Comparison of ENCODE assay signal across 11 mouse cellular contexts in genomic region chr7:126083341-126083979, GRCm38 (mm10). TPM values are rescaled to one million over a fixed set of nuclear protein-coding genes. Genes with fewer than 3 reads are reported as not detected.
DNase-seq lines count a peak whose midpoint lies in the region; ATAC-seq lines count a peak whose summit lies in the region.
"Had no signal": no experiment of that assay in that cellular context is flagged by ENCODE, and none has a peak within 500 bp of the region (broad histone marks: within the 10 kb centered on the region; RNA-seq: fewer than 3 reads in every experiment).

No protein-coding gene starts in this region.

- no peak for DNase-seq in heart, embryonic 10.5 days (ENCODE audit: low spot score)
- peak; percentile 35 for DNase-seq in left cerebral cortex, postnatal 4 days
- no peak for DNase-seq in left cerebral cortex, postnatal 25 days (ENCODE audit: low spot score in 2 of 2)
- DNase-seq in 416B (ENCODE audit: low read depth), result peak; percentile 39
- peak; percentile 45 for DNase-seq in MN1 (ENCODE audit: low spot score)

- intact Hi-C loops in left cerebral cortex, postnatal 4 days (cut with DNase I), result loop anchor here (10.0 kb wide), 4 partner anchors 249 to 409 kb away; no protein-coding TSS in a partner anchor
- intact Hi-C loops in left cerebral cortex, postnatal 25 days (cut with DNase I), result loop anchor here (1.0 to 5.0 kb wide), 7 partner anchors 81 to 409 kb away; no protein-coding TSS in a partner anchor

- peaks cover 48% of the 10 kb centered on the region for H3K27me3 ChIP-seq in heart, embryonic 14.5 days (ENCODE audit: control insufficient read depth, insufficient read depth, low read length)
- H3K27me3 ChIP-seq in heart, embryonic 10.5 days (ENCODE audit: insufficient read depth, poor library complexity, severe bottlenecking), result peaks cover 75% of the 10 kb centered on the region

- peak overlapping the region; percentile 21; the same call in 1 of the 2 replicates for H3K9ac ChIP-seq in heart, embryonic 14.5 days (ENCODE audit: low read length)
- H3K9ac ChIP-seq: embryonic facial prominence, embryonic 12.5 days; heart, embryonic 15.5 days; limb, embryonic 13.5 days; midbrain, embryonic 12.5 days had no signal

- ATAC-seq in heart, embryonic 14.5 days (ENCODE audit: insufficient number of reproducible peaks, insufficient read depth, low FRiP score, low read depth), result no peak
- no peak for ATAC-seq in inflammation-experienced regulatory T-cells, adult 6 months

- no peak overlapping the region for H3K4me2 ChIP-seq in heart, embryonic 14.5 days (ENCODE audit: low read length)

- 18% methylated on average over 9 of the region's 9 CpGs for WGBS in heart, embryonic 14.5 days
- 25% methylated on average over 9 of the region's 9 CpGs for WGBS in heart, embryonic 10.5 days

- no peaks in the 10 kb centered on the region for H3K9me3 ChIP-seq in heart, embryonic 14.5 days (ENCODE audit: control insufficient read depth, low read length)
- no peaks in the 10 kb centered on the region for H3K9me3 ChIP-seq in heart, embryonic 10.5 days
- H3K9me3 ChIP-seq: embryonic facial prominence, embryonic 12.5 days; heart, embryonic 15.5 days; limb, embryonic 13.5 days; midbrain, embryonic 12.5 days had no signal

- no peak overlapping the region for H3K27ac ChIP-seq in heart, embryonic 14.5 days (replicated peaks in 1 of 2; ENCODE audit: control insufficient read depth in 1 of 2, insufficient read depth in 1 of 2, low read depth in 2 of 2, low read length in 2 of 2)
- H3K27ac ChIP-seq in heart, embryonic 10.5 days, result no peak overlapping the region
- H3K27ac ChIP-seq: embryonic facial prominence, embryonic 12.5 days; limb, embryonic 13.5 days; midbrain, embryonic 12.5 days had no signal

- H3K36me3 ChIP-seq in heart, embryonic 14.5 days (ENCODE audit: control insufficient read depth, insufficient read depth, low read length), result no peaks in the 10 kb centered on the region
- no peaks in the 10 kb centered on the region for H3K36me3 ChIP-seq in heart, embryonic 10.5 days
- H3K36me3 ChIP-seq: embryonic facial prominence, embryonic 12.5 days; heart, embryonic 15.5 days; limb, embryonic 13.5 days; midbrain, embryonic 12.5 days had no signal

- peaks cover 31 to 41% of the 10 kb centered on the region in 2 experiments for H3K4me1 ChIP-seq in heart, embryonic 14.5 days (ENCODE audit: control insufficient read depth in 2 of 2, insufficient read depth in 2 of 2, low read length in 2 of 2)
- H3K4me1 ChIP-seq in heart, embryonic 10.5 days, result peaks cover 55% of the 10 kb centered on the region

- H3K4me3 ChIP-seq in heart, embryonic 14.5 days (ENCODE audit: control insufficient read depth in 1 of 2, insufficient read depth in 1 of 2, low read depth in 1 of 2, low read length in 2 of 2), result no peak overlapping the region
- H3K4me3 ChIP-seq in heart, embryonic 10.5 days, result no peak overlapping the region
- H3K4me3 ChIP-seq: midbrain, embryonic 12.5 days had no signal

RNA-seq across cellular contexts. Expression of gene Gsg1l, which starts 1.2 kb away (rescaled TPM):
- 10.1 and 10.5 TPM in 2 replicates for polyA plus RNA-seq in heart, embryonic 14.5 days (2014; fragmentation: Nextera tagmentation; extraction: Ambion mirVana)
- polyA plus RNA-seq in heart, embryonic 10.5 days (2016; fragmentation: Nextera tagmentation; extraction: Ambion mirVana), result 3.1 and 7.2 TPM in 2 replicates
- total RNA-seq in left cerebral cortex, postnatal 4 days (2021), result 10 to 100 TPM; 16.4 to 19.2 TPM
- 10 to 100 TPM; 81.6 to 84.0 TPM for total RNA-seq in left cerebral cortex, postnatal 25 days (2021)
- polyA plus RNA-seq in inflammation-experienced regulatory T-cells, adult 6 months (2017; shearing (Covaris generic)), result not detected

Comparison
In these comparisons a context has a peak if more than half of its experiments do, and no peak if none do; other contexts are left out.
1. DNase-seq: peak in left cerebral cortex, postnatal 4 days (single experiment), 416B (single experiment) and MN1 (single experiment); none in heart, embryonic 10.5 days (single experiment) and left cerebral cortex, postnatal 25 days (0 of 2).